Mouse (Mus musculus) hindbrain, embryonic 12.5 days (tissue): ENCODE data around the gene Psma1. TPM values are rescaled to one million over a fixed set of nuclear protein-coding genes. Genes with fewer than 3 reads are reported as not detected.

ENCODE experiments used
- ATAC-seq: fragments of 200-750 bp; cut with Nextera tagmentation; 2 replicates; pipeline ENCODE4 v1.8.0; 2017; ENCODE audit warnings: moderate TSS enrichment; ENCODE audit not compliant: low FRiP score
- H3K27ac ChIP-seq: fragments of 300-500 bp; sonication (generic); 2 replicates; pipeline ENCODE4 v1.5.1; 2016; ENCODE audit warnings: mild to moderate bottlenecking
- H3K27me3 ChIP-seq: fragments of 300-500 bp; sonication (generic); 2 replicates; pipeline ENCODE4 v1.6.1; 2016; ENCODE audit warnings: mild to moderate bottlenecking
- H3K36me3 ChIP-seq: fragments of 300-500 bp; sonication (generic); 2 replicates; pipeline ENCODE4 v1.6.1; 2016; ENCODE audit warnings: mild to moderate bottlenecking
- H3K4me1 ChIP-seq: fragments of 300-500 bp; sonication (generic); 2 replicates; pipeline ENCODE4 v1.6.1; 2016
- H3K4me2 ChIP-seq: fragments of 300-500 bp; sonication (generic); replicated peaks from 2 replicates; pipeline ENCODE4 v1.6.1; 2016; ENCODE audit warnings: mild to moderate bottlenecking
- H3K4me3 ChIP-seq: fragments of 300-500 bp; sonication (generic); 2 replicates; pipeline ENCODE4 v1.5.1; 2016; ENCODE audit warnings: mild to moderate bottlenecking
- H3K9ac ChIP-seq: fragments of 300-500 bp; sonication (generic); 2 replicates; pipeline ENCODE4 v1.6.1; 2016; ENCODE audit warnings: mild to moderate bottlenecking, moderate library complexity
- H3K9me3 ChIP-seq: fragments of 300-500 bp; sonication (generic); replicated peaks from 2 replicates; pipeline ENCODE4 v1.6.1; 2016; ENCODE audit warnings: mild to moderate bottlenecking
- WGBS: fragments of 180-500 bp; shearing (Covaris S2); methylation state at CpG from one replicate; pipeline ENCODE4 v1.1.7; 2016; 5-methylcytosine and 5-hydroxymethylcytosine counted together
- polyA plus RNA-seq: library from polyadenylated mRNA; unstranded; fragments of >200 nt; fragmentation: Nextera tagmentation; extraction: Ambion mirVana; gene quantifications from 2 replicates; pipeline ENCODE4 v1.2.1, GENCODE M21; 2016

Gene Psma1
- 334 and 360 TPM in 2 replicates for polyA plus RNA-seq

- peak within 1 kb of the TSS; percentile 68; the same call in 1 of the 2 replicates for H3K27ac ChIP-seq
Measured at GRCm38 (mm10) chr7:114276005-114276752, at the start of gene Psma1. Psma1 (minus strand) TSS chr7:114276118.

GRCm38 (mm10) chr7:114323527-114323926 lies 47.6 kb upstream of the Psma1 start:
- Histone ChIP-seq H3K27me3 (no peaks in the 10 kb centered on the region), H3K4me3 (no peak overlapping the region), H3K36me3 (no peaks in the 10 kb centered on the region), H3K4me1 (no peaks in the 10 kb centered on the region), H3K9me3 (no peaks in the 10 kb centered on the region), H3K27ac (no peak overlapping the region), H3K9ac (no peak overlapping the region), H3K4me2 (no peak overlapping the region)
- WGBS: 65% methylated on average over 1 of the region's 1 CpGs
- ATAC-seq: no peak

More at GRCm38 (mm10) chr7:114276005-114276752, at the start of gene Psma1:
- Histone ChIP-seq H3K4me2 (peak within 1 kb of the TSS; percentile 88), H3K27me3 (no peaks in the 10 kb centered on the region), H3K4me1 (peaks cover 9% of the 10 kb centered on the region), H3K36me3 (peaks cover 17% of the 10 kb centered on the region), H3K9me3 (no peaks in the 10 kb centered on the region), H3K4me3 (peak within 1 kb of the TSS; percentile 85), H3K9ac (peak within 1 kb of the TSS; percentile 93)
- ATAC-seq: peak; percentile 94
- under 1% methylated on average over 39 of the region's 39 CpGs for WGBS

GRCm38 (mm10) chr7:114322531-114323441 lies 46.9 kb upstream of the Psma1 start:
- no peak overlapping the region for H3K4me2 ChIP-seq
- H3K4me1 ChIP-seq: no peaks in the 10 kb centered on the region
- no peak overlapping the region for H3K4me3 ChIP-seq
- WGBS: 66% methylated on average over 9 of the region's 9 CpGs
- no peaks in the 10 kb centered on the region for H3K9me3 ChIP-seq
- no peak overlapping the region for H3K27ac ChIP-seq
- H3K36me3 ChIP-seq: no peaks in the 10 kb centered on the region
- no peak for ATAC-seq
- H3K27me3 ChIP-seq: no peaks in the 10 kb centered on the region
- no peak overlapping the region for H3K9ac ChIP-seq

- H3K9me3 ChIP-seq: no peaks in the 10 kb centered on the region
- no peaks in the 10 kb centered on the region for H3K36me3 ChIP-seq
- 50% methylated on average over 5 of the region's 5 CpGs for WGBS
- ATAC-seq: no peak
- H3K27ac ChIP-seq: no peak overlapping the region
- no peak overlapping the region for H3K9ac ChIP-seq
- H3K4me1 ChIP-seq: no peaks in the 10 kb centered on the region; the same call in 1 of the 2 replicates
- no peaks in the 10 kb centered on the region for H3K27me3 ChIP-seq
- H3K4me2 ChIP-seq: no peak overlapping the region
- no peak overlapping the region for H3K4me3 ChIP-seq
Measured at GRCm38 (mm10) chr7:114321694-114322372, 45.9 kb upstream of the Psma1 start.

DNA sequence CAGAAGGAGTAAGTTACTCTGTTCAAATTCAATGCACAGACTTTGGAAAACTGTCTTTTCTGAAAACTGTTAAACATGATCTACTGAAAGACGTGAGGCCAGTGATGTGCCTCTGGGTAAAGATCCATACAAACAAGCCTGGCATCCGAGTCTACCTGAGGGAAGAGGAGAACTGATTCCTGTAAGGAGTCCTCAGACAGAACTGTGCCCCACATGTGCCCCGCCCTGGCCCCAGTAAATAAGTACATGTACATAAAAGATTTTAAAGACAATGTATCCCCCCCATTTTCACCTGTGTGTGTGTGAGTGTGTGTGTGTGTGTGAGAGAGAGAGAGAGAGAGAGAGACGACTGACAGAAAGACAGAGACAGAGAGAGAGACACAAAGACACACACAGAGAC lies 42.0 kb upstream of the Psma1 start:
- Histone ChIP-seq H3K4me1 (no peaks in the 10 kb centered on the region; the same call in 1 of the 2 replicates), H3K4me3 (no peak overlapping the region), H3K4me2 (no peak overlapping the region), H3K9me3 (no peaks in the 10 kb centered on the region), H3K36me3 (no peaks in the 10 kb centered on the region), H3K27ac (no peak overlapping the region), H3K27me3 (no peaks in the 10 kb centered on the region), H3K9ac (no peak overlapping the region)
- 82% methylated on average over 4 of the region's 4 CpGs for WGBS
- ATAC-seq: no peak

DNA sequence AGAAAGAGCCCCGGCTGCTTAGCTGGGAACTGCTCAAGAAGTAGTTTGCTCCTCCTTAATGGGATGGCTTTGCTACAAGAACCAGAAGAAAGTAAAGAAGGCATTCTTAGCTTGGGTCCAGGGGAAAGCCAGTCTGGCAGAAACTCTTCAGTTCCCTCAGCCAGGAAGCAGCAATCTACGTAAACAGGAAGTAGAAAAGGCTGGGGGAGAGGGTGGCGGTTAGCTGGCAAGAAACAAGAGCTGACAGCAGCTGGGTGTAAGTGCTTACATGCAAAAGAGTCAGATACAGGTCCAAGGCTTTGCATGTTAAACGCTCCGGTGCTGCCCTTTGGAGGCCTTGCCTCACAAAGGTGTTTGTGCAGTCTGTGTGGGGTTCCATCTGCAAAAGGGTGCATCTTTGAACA lies 41.5 kb upstream of the Psma1 start:
- no peaks in the 10 kb centered on the region; the same call in 1 of the 2 replicates for H3K4me1 ChIP-seq
- no peak for ATAC-seq
- no peaks in the 10 kb centered on the region for H3K27me3 ChIP-seq
- no peak overlapping the region for H3K9ac ChIP-seq
- 65% methylated on average over 5 of the region's 5 CpGs for WGBS
- no peak overlapping the region for H3K4me2 ChIP-seq
- no peak overlapping the region for H3K4me3 ChIP-seq
- H3K9me3 ChIP-seq: no peaks in the 10 kb centered on the region
- H3K27ac ChIP-seq: no peak overlapping the region
- H3K36me3 ChIP-seq: no peaks in the 10 kb centered on the region

GRCm38 (mm10) chr7:114316361-114316871 lies 40.5 kb upstream of the Psma1 start:
- Histone ChIP-seq H3K9ac (no peak overlapping the region), H3K4me3 (no peak overlapping the region), H3K36me3 (no peaks in the 10 kb centered on the region), H3K27me3 (no peaks in the 10 kb centered on the region), H3K4me2 (no peak overlapping the region), H3K9me3 (no peaks in the 10 kb centered on the region), H3K27ac (no peak overlapping the region), H3K4me1 (no peaks in the 10 kb centered on the region; the same call in 1 of the 2 replicates)
- no peak for ATAC-seq
- 41% methylated on average over 5 of the region's 5 CpGs for WGBS

GRCm38 (mm10) chr7:114311209-114311608 lies 35.3 kb upstream of the Psma1 start:
- Histone ChIP-seq H3K27ac (no peak overlapping the region), H3K9me3 (no peaks in the 10 kb centered on the region), H3K27me3 (no peaks in the 10 kb centered on the region), H3K36me3 (no peaks in the 10 kb centered on the region), H3K9ac (no peak overlapping the region), H3K4me1 (0 out of 2 replicates have a peak, but pooled peaks cover 6% of the 10 kb centered on the region), H3K4me2 (no peak overlapping the region), H3K4me3 (no peak overlapping the region)
- 59% methylated on average over 5 of the region's 5 CpGs for WGBS
- ATAC-seq: 0 out of 2 replicates have a peak, but pooled peaks have one; percentile 26

GRCm38 (mm10) chr7:114309020-114309419 lies 33.1 kb upstream of the Psma1 start:
- Histone ChIP-seq H3K4me2 (no peak overlapping the region), H3K4me3 (no peak overlapping the region), H3K4me1 (0 out of 2 replicates have a peak, but pooled peaks cover 6% of the 10 kb centered on the region), H3K36me3 (no peaks in the 10 kb centered on the region), H3K9ac (no peak overlapping the region), H3K27ac (no peak overlapping the region), H3K27me3 (no peaks in the 10 kb centered on the region), H3K9me3 (no peaks in the 10 kb centered on the region)
- WGBS: 60% methylated on average over 4 of the region's 4 CpGs
- ATAC-seq: no peak

GRCm38 (mm10) chr7:114301293-114301782 lies 25.4 kb upstream of the Psma1 start:
- no peak overlapping the region for H3K4me2 ChIP-seq
- H3K9ac ChIP-seq: no peak overlapping the region
- no peak overlapping the region for H3K4me3 ChIP-seq
- H3K4me1 ChIP-seq: no peaks in the 10 kb centered on the region
- H3K27me3 ChIP-seq: no peaks in the 10 kb centered on the region
- ATAC-seq: no peak
- 80% methylated on average over 4 of the region's 4 CpGs for WGBS
- no peak overlapping the region for H3K27ac ChIP-seq
- no peaks in the 10 kb centered on the region for H3K9me3 ChIP-seq
- H3K36me3 ChIP-seq: no peaks in the 10 kb centered on the region

- no peak for ATAC-seq
- Histone ChIP-seq H3K4me2 (no peak overlapping the region), H3K27me3 (no peaks in the 10 kb centered on the region), H3K9ac (no peak overlapping the region), H3K27ac (no peak overlapping the region), H3K9me3 (no peaks in the 10 kb centered on the region), H3K4me1 (no peaks in the 10 kb centered on the region), H3K36me3 (no peaks in the 10 kb centered on the region), H3K4me3 (no peak overlapping the region)
- WGBS: 89% methylated on average over 2 of the region's 2 CpGs
Measured at GRCm38 (mm10) chr7:114300782-114301181, 24.9 kb upstream of the Psma1 start.
